Mouse (Mus musculus) CH12.LX (cell line): ENCODE results near the gene Pappa2. TPM values are rescaled to one million over a fixed set of nuclear protein-coding genes. Genes with fewer than 3 reads are reported as not detected.

ENCODE experiments used
- DNase-seq: peaks from one replicate; pipeline ENCODE4 v3.0.0-alpha.2; 2013; ENCODE audit errors: extremely low read depth
- H3K27ac ChIP-seq: 2 replicates; pipeline ENCODE4 v1.5.1; 2012; ENCODE audit warnings: low read depth, mild to moderate bottlenecking, control low read depth, moderate library complexity; ENCODE audit not compliant: insufficient read depth
- H3K27me3 ChIP-seq: replicated peaks from 2 replicates; pipeline ENCODE3; 2012; ENCODE audit warnings: inconsistent platforms
- H3K36me3 ChIP-seq, 2 experiments: replicated peaks in 1 of 2; 2 replicates each; pipeline versions ENCODE3 to v1.6.1; 2012; ENCODE audit warnings: inconsistent platforms in 1 of 2, low read length in 1 of 2, mild to moderate bottlenecking in 1 of 2, mixed read lengths in 1 of 2, moderate library complexity in 1 of 2; ENCODE audit not compliant: control insufficient read depth in 1 of 2, insufficient read depth in 1 of 2
- H3K4me1 ChIP-seq, 2 experiments: 2 replicates each; pipeline ENCODE4 v1.6.1; 2012; ENCODE audit warnings: inconsistent platforms in 1 of 2, moderate library complexity in 1 of 2; ENCODE audit not compliant: insufficient read depth in 2 of 2, control insufficient read depth in 1 of 2
- H3K4me2 ChIP-seq: 2 replicates; pipeline ENCODE4 v1.6.1; 2012; ENCODE audit warnings: low read depth, mild to moderate bottlenecking, control low read depth; ENCODE audit not compliant: poor library complexity, insufficient read depth, severe bottlenecking
- H3K4me3 ChIP-seq, 3 experiments: fragments of 150-350 bp in 1 of 3; sonication (generic) in 1 of 3; replicated peaks in 1 of 3; 2 replicates each; pipeline versions ENCODE3 to v1.5.1; 2011 to 2012; ENCODE audit warnings: low read depth in 2 of 3, low read length in 2 of 3, mild to moderate bottlenecking in 2 of 3, moderate library complexity in 2 of 3, control low read depth in 1 of 3, improper control_type of control experiment in 1 of 3, inconsistent platforms in 1 of 3, mixed read lengths in 1 of 3; ENCODE audit not compliant: poor library complexity in 1 of 3
- H3K79me2 ChIP-seq: replicated peaks from 2 replicates; pipeline ENCODE4 v1.6.1; 2012; ENCODE audit warnings: mild to moderate bottlenecking, moderate library complexity; ENCODE audit not compliant: control insufficient read depth, poor library complexity, insufficient read depth, severe bottlenecking; ENCODE audit errors: extremely low read depth
- H3K9ac ChIP-seq: 2 replicates; pipeline ENCODE4 v1.6.1; 2012; ENCODE audit warnings: low read depth, mild to moderate bottlenecking, control low read depth, moderate library complexity; ENCODE audit not compliant: insufficient read depth
- H3K9me3 ChIP-seq: replicated peaks from 2 replicates; pipeline ENCODE3; 2012; ENCODE audit warnings: low read length, inconsistent platforms, mixed read lengths
- BHLHE40 ChIP-seq: IDR thresholded peaks from 2 replicates; pipeline ENCODE4 v1.6.1; 2011; ENCODE audit warnings: mild to moderate bottlenecking, low read depth, low read length, improper control_type of control experiment
- CHD1 ChIP-seq: IDR thresholded peaks from 2 replicates; pipeline ENCODE4 v1.6.1; 2012; ENCODE audit warnings: low read depth, low read length, improper control_type of control experiment, inconsistent platforms
- CHD2 ChIP-seq: IDR thresholded peaks from 2 replicates; pipeline ENCODE4 v1.6.1; 2011; ENCODE audit warnings: low read length, improper control_type of control experiment
- CTCF ChIP-seq, 2 experiments: IDR thresholded peaks in 1 of 2; conservative IDR thresholded peaks in 1 of 2; 2 replicates each; pipeline ENCODE4 v1.5.1; 2011 to 2012; ENCODE audit warnings: low read depth in 2 of 2, low read length in 2 of 2, improper control_type of control experiment in 1 of 2, inconsistent platforms in 1 of 2, mild to moderate bottlenecking in 1 of 2, moderate library complexity in 1 of 2
- E2F4 ChIP-seq: IDR thresholded peaks from 2 replicates; pipeline ENCODE4 v1.6.1; 2011; ENCODE audit warnings: low read depth, low read length, improper control_type of control experiment; ENCODE audit not compliant: insufficient replicate concordance
- ELF1 ChIP-seq: IDR thresholded peaks from 2 replicates; pipeline ENCODE4 v1.6.1; 2014; ENCODE audit warnings: low read depth, mild to moderate bottlenecking, inconsistent platforms, low read length, improper control_type of control experiment
- HCFC1 ChIP-seq: IDR thresholded peaks from 2 replicates; pipeline ENCODE4 v1.6.1; 2012; ENCODE audit warnings: low read depth, mild to moderate bottlenecking, inconsistent platforms, low read length, improper control_type of control experiment
- JUN ChIP-seq: IDR thresholded peaks from 2 replicates; pipeline ENCODE4 v1.6.1; 2011; ENCODE audit warnings: low read depth, mild to moderate bottlenecking, low read length, improper control_type of control experiment, moderate library complexity; ENCODE audit not compliant: insufficient read depth
- JUND ChIP-seq: conservative IDR thresholded peaks from 2 replicates; pipeline ENCODE4 v1.6.1; 2011; ENCODE audit warnings: low read depth, low read length, improper control_type of control experiment
- MAX ChIP-seq: IDR thresholded peaks from 2 replicates; pipeline ENCODE4 v1.6.1; 2011; ENCODE audit warnings: low read length, improper control_type of control experiment
- MEF2A ChIP-seq: IDR thresholded peaks from 2 replicates; pipeline ENCODE4 v1.6.1; 2014; ENCODE audit warnings: low read depth, mild to moderate bottlenecking, inconsistent platforms, low read length, improper control_type of control experiment, borderline replicate concordance
- NRF1 ChIP-seq: IDR thresholded peaks from 2 replicates; pipeline ENCODE4 v1.6.1; 2014; ENCODE audit warnings: low read depth, mild to moderate bottlenecking, inconsistent platforms, low read length, improper control_type of control experiment, moderate library complexity
- PAX5 ChIP-seq: IDR thresholded peaks from 2 replicates; pipeline ENCODE4 v1.6.1; 2012; ENCODE audit warnings: low read length, inconsistent platforms, mixed read lengths
- POLR2A ChIP-seq: IDR thresholded peaks from 2 replicates; pipeline ENCODE4 v1.6.1; 2011; ENCODE audit warnings: low read depth, mild to moderate bottlenecking, improper control_type of control experiment, low read length
- RCOR1 ChIP-seq: conservative IDR thresholded peaks from 2 replicates; pipeline ENCODE4 v1.6.1; 2012; ENCODE audit warnings: low read depth, mild to moderate bottlenecking, inconsistent platforms, low read length, improper control_type of control experiment
- SIN3A ChIP-seq: IDR thresholded peaks from 2 replicates; pipeline ENCODE4 v1.6.1; 2012; ENCODE audit warnings: low read length, improper control_type of control experiment, inconsistent platforms
- TBP ChIP-seq: conservative IDR thresholded peaks from 2 replicates; pipeline ENCODE4 v1.6.1; 2011; ENCODE audit warnings: low read depth, low read length, improper control_type of control experiment
- TCF12 ChIP-seq: IDR thresholded peaks from 2 replicates; pipeline ENCODE4 v1.6.1; 2014; ENCODE audit warnings: low read depth, mild to moderate bottlenecking, inconsistent platforms, low read length, improper control_type of control experiment
- UBTF ChIP-seq: IDR thresholded peaks from 2 replicates; pipeline ENCODE4 v1.6.1; 2012; ENCODE audit warnings: low read depth, mild to moderate bottlenecking, inconsistent platforms, low read length, improper control_type of control experiment, moderate library complexity
- USF2 ChIP-seq: conservative IDR thresholded peaks from 2 replicates; pipeline ENCODE4 v1.6.1; 2011; ENCODE audit warnings: low read depth, low read length, improper control_type of control experiment
- ZC3H11A ChIP-seq: IDR thresholded peaks from 2 replicates; pipeline ENCODE4 v1.6.1; 2012; ENCODE audit warnings: low read depth, mild to moderate bottlenecking, inconsistent platforms, low read length, improper control_type of control experiment
- dilution Hi-C: fragments of 300-500 bp; cut with MboI; formaldehyde crosslinking; loops from 2 replicates; pipeline ENCODE4 v1.14.3; 2020; ENCODE audit warnings: low sequenced_read_pairs; ENCODE audit not compliant: extremely low pct_unique_long_range_greater_than_20kb, extremely low pct_ligation_motif_present
- in situ Hi-C: fragments of 300-500 bp; cut with MboI; formaldehyde crosslinking; loops from 3 replicates; pipeline ENCODE4 v1.14.3; 2019; ENCODE audit warnings: low sequenced_read_pairs, low pct_ligation_motif_present, low pct_unique_long_range_greater_than_20kb, mixed read lengths
- polyA plus RNA-seq: library from polyadenylated mRNA; unstranded; fragments of >175 nt; gene quantifications from 2 replicates; pipeline ENCODE4 v1.2.1, GENCODE M21; 2012; ENCODE audit warnings: low read depth; ENCODE audit not compliant: insufficient read length
- total RNA-seq, 2 experiments: library from RNA; depleted of rRNA; stranded (reverse); fragments of 300-350 nt in 1 of 2; fragments of >200 nt in 1 of 2; gene quantifications; 2 replicates each; pipeline ENCODE4 v1.2.3; 2012 to 2014

Pappa2 gene
- total and polyA plus RNA-seq, 3 experiments: 0.17 to 1.3 (median 0.20) TPM

DNA sequence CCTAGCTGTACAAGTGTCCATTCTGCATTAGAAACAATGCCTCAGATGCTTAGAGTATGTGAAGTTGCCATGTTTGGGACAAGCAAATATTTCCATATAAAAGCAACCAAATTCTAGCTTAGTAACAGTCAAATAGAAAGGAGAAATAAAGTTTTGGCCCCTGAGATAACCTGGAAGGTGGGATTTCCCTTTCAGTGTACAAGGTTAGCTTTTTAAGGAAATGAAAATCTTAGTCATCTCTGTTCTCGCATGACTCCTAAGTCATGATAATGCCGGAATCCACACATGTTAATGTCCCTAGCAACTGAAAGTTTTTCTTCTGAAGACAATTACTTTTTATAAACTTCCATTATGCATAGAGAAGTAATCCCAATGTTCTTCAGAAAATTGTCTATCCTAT is 160.6 kb downstream of the Pappa2 start (continued):
- TF ChIP-seq PAX5 (no peak), ZC3H11A (no peak), USF2 (no peak), POLR2A (no peak), TCF12 (no peak)

DNA sequence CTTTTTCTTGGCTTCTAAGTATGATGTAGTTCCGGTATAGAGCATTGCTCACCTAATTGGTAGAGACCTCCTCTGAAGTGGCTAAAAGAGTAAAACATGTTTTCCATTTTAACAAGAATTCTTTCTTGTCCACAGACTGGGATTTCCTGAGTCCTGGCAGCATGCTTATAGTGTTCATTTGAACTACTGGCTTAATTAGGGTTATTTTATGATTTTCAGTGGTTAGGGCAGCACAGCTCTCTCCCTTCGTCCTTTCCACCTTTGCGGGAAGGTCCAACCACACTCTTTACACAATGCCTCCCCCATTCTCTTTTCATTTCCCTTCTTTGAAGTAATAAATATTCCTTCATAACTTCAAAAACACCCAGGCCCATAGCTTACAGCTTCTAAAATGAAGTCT is 163.8 kb downstream of the Pappa2 start:
- Histone ChIP-seq H3K27me3 (no peaks in the 10 kb centered on the region), H3K9me3 (no peaks in the 10 kb centered on the region), H3K4me3 (no peak overlapping the region), H3K9ac (no peak overlapping the region), H3K4me2 (no peak overlapping the region), H3K27ac (no peak overlapping the region), H3K79me2 (no peaks in the 10 kb centered on the region), H3K4me1 (peaks cover 13 to 39% of the 10 kb centered on the region in 2 experiments), H3K36me3 (no peaks in the 10 kb centered on the region)
- TF ChIP-seq CHD2: no peak
- TF ChIP-seq TBP: no peak
- no peak for TF ChIP-seq JUND
- TF ChIP-seq CTCF (conservative IDR thresholded peaks at IDR 0.05 in 1 of 2, IDR thresholded peaks at IDR 0.05 in 1 of 2; ENCODE audit: low read depth in 2 of 2, low read length in 2 of 2): no peak
- no peak for TF ChIP-seq ELF1
- TF ChIP-seq HCFC1: no peak
- no peak for TF ChIP-seq BHLHE40
- no peak for TF ChIP-seq TCF12
- no peak for TF ChIP-seq PAX5
- TF ChIP-seq SIN3A: no peak
- no peak for TF ChIP-seq MEF2A
- no peak for TF ChIP-seq UBTF
- no peak for DNase-seq
- dilution Hi-C loops: no loop called here
- in situ Hi-C loops: no loop called here

DNA sequence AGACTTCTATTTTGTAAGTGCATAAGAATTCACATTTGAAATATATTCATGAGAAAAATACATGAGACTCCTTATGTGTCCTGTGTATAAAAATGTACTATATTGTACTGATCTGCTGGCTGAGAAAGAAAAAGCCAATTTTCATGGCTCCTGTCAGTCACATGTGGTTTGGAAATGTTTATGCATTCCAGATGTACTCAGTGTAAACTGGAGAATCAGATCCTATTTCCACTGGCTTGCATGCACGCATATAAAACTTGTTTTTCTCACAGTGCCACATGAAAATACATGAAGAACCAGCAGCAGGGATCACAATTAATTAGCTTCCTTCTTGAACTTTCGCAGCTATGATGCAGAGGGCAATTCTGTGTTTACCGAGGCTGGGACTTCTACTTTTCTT is 168.4 kb downstream of the Pappa2 start:
- Histone ChIP-seq H3K9ac (no peak overlapping the region), H3K4me2 (no peak overlapping the region), H3K9me3 (no peaks in the 10 kb centered on the region), H3K79me2 (no peaks in the 10 kb centered on the region), H3K27me3 (no peaks in the 10 kb centered on the region), H3K4me3 (no peak overlapping the region), H3K27ac (no peak overlapping the region), H3K4me1 (peaks cover 2 to 5% of the 10 kb centered on the region in 2 experiments; a peak in 2 of 4 replicates), H3K36me3 (no peaks in the 10 kb centered on the region)
- TF ChIP-seq TCF12 (no peak), NRF1 (no peak), MEF2A (no peak), CHD1 (no peak), PAX5 (no peak), CHD2 (no peak), MAX (no peak), RCOR1 (no peak), POLR2A (no peak), JUN (no peak), E2F4 (no peak), UBTF (no peak), HCFC1 (no peak)
- in situ Hi-C loops: no loop called here
- dilution Hi-C loops: no loop called here
- DNase-seq: no peak
